Mouse (Mus musculus) cerebellum, postnatal 10 days (tissue): ENCODE results near the gene Usp3.
A peak's percentile ranks its signal among the peaks of the same experiment; 100 is the strongest.

ENCODE experiments used
- DNase-seq, 2 experiments: peaks; one replicate each; pipeline ENCODE4 v3.0.0; 2021; ENCODE audit warnings: mixed read lengths in 2 of 2

Usp3 gene

DNA sequence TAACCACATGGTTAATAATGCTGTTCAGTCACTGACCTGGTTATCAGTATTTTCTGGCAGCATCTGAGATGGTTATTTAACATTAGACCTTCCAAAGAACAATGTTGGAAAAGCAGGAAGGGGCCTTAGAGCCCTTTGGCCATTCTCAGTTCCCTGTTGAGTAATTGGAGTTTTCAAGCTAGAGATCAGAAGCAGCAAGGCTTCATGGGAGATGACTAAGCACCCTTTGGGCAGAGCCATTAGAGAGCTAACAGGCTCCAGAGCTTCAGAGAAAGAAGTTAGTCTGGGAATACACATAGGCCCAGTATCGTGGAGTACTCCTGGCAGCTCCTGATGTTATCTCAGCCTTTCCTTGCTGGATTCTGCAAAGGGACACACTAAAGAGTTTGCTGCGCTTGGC, 8.1 kb upstream of the Usp3 start:
- no peak for DNase-seq

DNA sequence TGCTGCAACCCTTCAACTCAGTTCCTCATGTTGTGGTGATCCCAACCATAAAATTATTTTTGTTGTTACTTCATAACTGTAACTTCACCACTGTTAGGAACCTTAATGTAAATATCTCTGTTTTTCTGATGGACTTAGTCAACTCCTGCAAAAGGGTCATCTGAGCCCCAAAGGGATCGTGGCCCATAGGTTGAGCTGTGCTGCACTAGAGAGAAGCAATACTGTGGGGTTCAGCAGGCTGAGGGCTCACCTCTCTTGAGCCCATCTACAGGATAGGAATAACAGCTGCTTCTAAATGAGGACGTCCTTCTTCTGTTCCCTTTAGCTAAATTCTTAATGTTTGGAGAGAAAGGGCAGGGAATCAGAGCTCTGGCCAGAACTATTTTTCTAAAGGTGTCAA, 7.6 kb upstream of the Usp3 start:
- no peak for DNase-seq

DNA sequence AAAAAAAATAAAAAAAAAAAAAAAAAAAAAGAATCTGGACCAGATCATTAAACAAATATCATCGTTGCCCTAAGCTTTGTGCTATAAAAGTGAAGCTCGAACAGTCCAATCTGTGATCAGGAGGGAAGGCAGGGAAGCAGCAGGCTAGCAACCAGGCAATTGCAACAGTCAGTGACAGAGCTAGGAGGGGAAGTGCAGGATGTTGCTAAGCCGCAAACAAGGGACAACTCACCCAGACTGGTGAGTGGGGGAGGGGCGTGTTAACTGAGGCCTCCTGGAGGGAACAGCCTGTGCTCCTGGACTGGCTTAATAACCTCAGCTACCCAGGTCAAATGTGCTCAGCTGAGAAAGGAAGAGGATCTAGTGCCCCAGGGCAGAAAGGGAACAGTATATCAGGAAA, 6.6 kb upstream of the Usp3 start:
- peak; percentile 43 to 49 for DNase-seq

DNA sequence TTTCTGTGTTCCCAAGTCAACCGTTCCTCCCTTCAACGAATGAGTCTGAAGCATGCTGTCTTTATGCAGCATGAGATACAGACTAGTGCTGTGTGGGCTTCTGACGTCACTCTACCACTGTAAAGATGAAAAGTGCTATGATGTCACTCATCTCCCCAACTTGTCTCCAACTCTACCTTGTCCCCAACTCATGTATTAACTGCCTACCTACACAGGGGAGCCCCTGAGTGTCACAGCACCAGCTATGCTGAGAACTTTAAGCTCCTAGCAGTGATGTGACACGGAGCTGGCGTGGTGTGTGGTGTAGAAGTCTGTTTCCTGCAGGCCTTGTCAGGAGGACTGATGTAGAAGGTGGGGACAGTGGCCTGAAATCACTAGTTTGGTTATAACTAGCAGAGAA, 5.7 kb upstream of the Usp3 start:
- DNase-seq: no peak

DNA sequence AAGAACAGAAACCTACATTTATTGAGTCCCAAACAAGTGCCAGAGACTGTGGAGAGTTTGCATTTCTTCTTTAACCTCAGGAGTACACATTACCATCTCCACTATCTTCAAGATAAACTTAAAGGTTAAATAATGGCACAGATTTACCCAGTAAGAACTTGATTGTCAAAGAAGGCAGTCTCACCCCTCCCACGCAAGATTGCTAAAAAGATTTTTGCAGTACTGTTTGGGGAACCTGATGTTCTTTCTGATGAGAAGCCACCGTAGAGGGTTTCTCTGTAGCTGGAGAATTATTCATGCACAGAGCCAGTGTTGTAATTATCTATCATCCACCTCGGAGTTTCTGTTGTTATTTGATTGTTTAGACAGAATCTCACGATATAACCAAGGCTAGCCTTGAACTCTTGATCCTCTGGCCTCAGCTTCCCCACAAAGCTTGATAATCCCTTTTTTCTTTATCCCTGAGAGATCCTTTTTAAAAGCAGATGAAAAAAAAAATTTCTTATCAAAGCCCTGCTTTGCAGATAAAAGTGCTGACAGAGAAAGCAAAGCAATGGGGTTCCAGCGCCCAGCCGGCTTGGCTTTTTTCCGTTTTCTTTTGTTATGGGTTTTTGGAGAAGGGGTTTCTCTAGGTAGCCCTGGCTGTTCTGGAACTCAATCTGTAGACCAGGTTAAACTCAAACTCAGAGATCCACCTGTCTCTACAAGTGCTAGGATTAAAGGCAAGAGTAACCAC, 4.7 kb upstream of the Usp3 start:
- no peak for DNase-seq

DNA sequence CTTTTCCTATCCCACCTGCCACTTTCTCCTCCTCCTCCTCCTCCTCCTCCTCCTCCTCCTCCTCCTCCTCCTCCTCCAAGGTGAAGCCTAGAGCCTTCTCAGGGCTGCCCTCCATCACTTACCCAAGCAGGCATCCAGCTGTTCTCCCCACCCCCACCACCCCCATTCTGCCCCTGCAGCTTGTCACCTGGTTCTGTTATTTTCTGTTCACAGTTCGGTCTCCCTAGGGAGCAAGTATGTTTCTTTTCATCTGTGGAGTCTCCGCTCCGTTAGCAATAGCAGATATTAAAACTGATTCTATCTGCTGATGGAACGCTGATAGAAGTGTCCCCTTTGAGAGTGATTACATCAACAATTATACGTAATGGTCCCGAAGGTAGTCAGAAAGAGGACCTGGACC, 4.1 kb upstream of the Usp3 start:
- DNase-seq: no peak

DNA sequence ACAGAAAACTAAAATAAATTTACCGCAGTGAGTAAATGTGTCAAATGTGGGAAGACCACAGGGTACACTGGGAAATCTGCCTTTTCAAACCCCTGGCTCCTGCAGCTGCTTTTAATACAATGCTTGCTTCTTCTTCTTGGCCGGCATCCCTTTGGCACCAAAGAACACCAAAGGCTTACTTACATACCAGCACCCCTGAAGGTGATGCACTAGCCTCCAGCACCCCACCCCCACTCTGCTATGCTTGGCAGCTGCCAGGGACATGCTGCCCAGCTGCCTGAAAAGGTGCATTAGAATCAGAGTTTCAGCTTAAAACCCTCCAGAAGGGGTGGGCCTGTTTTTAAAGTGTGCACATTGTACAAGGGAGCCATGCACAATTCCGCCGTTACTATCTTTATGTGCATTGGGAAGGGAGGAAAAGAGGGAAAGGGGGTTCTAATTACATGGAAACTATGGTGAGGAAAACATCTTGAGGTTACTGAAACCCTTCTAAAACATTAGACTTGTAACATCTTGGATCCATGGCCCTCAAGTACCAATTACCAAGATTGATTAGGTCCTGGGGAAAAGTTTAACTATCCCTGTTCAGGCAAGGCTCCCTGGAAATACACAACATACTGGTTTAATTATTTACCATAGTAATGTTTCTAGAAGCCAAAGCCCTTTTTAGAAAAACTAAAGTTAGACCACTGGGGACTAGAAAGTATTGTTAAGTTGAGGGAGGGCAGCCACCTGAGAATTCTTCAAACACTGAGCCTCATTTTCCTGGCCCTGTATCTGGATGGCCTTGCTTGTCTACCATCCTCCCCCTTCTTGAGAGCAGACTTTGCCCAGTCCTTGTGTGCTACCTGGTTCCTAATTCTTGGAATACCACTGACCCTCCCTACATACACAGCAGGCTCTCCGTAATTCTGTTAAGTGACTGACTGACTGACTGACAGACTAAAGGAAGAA, 3.1 kb upstream of the Usp3 start:
- peak in 1 of 2 experiments; percentile 39 for DNase-seq

DNA sequence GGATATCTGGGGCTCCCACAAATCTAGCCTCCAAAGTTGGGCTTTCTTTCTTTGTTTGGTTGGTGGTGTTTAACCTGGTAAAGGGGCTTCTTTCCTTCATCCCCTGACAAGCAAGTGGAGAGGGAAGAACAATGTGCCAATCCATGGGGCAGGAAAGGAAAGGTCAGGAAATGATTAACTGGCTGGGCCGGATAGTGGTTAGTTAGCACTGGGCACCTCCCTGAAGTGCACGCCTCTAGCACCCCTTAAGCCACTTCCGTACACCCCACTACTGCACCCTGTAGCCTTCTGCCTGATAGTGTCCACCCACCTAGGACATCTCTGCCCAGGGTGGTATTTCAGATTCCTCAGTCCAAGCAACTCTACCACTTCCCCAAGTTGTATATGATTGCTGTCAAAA, 1.1 kb upstream of the Usp3 start:
- DNase-seq: no peak

DNA sequence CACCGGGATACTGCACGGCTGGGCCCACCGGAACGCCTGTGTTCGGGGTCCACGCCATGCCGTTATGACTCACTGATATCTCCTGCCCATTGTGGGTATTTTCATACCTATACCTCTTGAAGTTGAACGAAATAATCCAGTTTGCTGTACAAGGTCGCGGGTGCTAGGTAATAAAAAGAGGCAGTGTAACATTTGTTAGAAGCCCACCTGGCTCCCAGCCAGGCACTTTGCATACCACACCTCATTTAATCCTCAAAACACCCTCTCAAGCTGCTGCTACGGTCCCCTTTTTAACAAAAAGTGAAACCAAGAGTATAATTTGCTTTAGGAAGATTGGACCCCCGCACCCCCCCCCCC, 649 bp upstream of the Usp3 start:
- peak; percentile 44 to 49 for DNase-seq

DNA sequence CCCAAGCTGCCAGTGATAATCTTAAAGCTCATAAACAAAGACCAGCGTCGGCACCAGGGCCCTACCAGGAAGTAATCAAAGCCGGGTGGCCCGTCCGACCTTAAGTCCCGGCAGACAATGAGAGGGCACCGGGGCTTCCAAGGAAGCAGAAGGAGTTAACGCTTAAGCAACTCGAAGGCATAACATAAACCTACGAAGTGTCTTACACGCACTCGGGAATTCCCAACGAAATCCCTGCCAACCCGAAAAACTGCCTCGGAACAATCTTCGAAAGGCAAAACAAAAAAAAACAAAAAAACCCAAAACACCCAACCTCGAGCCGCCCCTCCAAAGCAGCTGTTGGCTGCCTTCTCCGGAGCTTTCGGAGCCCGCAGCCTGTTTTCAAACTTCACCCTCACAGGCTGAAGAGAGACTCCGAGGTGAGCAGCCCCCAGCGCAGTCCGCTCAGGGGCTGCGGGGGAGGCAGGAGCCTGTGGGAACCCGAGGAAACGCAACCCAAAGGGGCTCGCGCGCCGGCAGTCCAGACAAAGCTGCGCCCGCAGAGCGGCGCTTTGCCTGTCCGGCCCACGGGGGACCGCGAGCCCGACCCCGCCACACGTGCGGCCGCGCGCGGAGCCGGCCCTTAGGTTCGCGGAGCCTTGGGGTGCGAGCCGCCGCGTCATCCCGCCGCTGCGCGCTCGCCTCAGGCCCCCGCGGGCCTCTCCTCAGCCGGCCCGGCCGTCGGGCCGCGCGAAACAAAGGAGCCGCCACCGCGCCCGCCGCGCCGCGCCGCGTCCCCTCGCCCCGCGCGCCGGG, 894 bp downstream of the Usp3 start:
- DNase-seq: peak; percentile 64

DNA sequence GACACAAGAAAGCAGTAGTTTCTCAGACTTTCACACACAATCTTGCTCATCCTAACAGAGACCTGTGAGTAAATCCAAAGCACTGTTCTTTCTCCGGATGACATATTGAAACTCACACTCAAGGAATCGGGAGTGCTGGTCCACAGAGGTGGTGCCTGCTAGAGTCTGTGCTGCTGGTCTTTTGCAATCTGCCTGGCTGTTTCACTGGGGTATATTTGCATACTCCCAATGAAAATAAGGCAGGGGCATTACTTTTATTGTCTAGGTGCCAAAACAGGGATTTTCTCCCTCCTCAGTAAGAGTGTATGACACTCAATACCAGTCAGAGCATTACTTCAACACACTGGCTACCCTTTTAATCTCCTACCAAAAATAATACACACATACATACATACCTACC, 2.9 kb downstream of the Usp3 start:
- peak in 1 of 2 experiments; percentile 32 for DNase-seq

DNA sequence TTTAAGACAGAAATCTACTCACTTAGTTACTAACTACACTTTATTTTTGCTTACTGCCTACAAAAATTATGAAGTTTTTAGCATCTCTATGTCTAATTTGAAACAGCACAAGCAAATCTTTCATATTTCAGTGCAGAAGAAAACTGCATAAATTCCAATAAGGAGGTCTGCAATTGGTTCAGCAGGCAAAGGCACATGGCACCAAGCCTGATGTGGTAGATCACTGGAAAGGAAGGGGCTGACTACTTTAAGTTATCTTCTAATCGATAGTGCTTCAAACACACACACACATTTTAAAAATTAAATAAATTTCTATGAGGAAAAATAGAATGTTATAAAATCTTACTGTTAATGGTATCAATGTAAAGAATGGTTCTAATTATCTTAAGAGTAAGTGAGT, 5.9 kb downstream of the Usp3 start:
- peak; percentile 42 to 51 for DNase-seq

DNA sequence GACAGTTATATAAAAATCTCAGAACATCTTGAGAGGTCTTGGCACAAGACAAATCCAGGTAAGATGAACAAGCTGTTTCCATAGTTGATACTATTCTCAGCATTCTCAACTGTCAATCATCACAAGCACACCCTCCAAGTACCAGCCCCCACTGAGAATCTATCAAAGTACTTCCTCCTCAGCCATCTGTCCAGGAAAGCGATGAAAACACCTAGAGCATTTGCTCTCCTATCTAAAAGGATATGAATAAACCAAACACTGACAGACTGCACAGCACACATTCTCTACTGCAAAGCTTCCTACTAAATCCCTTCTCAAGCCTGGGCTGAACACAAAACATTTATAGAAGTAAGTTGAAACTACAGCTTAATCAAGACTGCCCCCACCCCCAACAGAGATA, 6.4 kb downstream of the Usp3 start:
- peak; percentile 69 to 70 for DNase-seq

DNA sequence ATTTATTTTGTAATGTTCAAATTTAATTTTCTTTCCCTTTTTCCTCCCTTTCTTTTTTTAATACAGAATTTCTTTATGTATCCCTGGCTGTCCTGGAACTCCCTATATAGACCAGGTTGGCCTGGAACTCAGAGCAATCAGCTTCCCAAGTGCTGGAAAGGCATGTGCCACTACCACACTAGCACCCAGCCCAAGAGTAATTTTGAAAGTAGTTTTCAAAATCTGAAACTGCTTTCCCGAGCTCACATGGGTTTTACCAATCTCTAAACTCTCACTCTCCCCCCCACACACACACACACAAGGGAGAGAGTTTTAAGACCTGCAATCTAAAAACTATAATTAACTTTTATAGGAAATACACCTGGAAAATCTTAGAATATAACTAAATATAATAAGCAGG, 7.8 kb downstream of the Usp3 start:
- DNase-seq: no peak

DNA sequence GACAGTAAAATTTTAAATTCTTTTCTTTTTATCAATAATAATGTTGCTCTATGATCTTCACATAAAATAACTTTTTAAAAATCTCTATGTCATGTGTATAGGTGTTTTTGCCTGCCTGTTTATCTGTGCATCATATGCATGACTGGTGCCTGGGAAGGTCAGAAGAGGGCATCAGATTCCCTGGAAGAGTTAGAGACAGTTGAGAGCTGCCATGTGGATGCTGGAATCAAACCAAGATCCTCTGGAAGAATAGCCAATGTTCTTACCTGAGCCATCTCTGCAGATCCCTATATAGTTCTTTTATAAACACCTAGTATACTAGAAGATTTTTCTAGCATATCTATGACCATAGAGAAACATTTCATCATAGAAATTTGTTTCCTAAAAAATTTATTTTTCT, 8.8 kb downstream of the Usp3 start:
- DNase-seq: peak; percentile 58 to 63

DNA sequence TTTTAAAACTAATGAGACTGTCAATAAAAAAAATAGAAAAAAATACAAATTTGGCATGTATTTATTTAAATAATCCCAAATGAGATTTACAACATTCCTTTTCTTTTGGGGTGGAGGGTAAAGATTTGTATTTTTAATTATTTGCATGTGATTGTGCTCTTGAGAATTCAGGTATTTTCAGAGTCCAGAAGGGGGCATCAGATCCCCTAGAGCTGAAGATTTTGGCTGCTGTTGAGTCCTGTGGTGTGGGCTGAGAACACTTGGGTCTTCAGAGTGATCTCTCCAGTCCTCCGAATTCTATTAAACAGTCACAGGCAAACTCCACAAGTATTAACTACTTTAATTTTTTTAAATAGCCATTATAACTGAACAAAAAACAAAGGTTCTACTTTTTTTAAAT, 9.7 kb downstream of the Usp3 start:
- no peak for DNase-seq

DNA sequence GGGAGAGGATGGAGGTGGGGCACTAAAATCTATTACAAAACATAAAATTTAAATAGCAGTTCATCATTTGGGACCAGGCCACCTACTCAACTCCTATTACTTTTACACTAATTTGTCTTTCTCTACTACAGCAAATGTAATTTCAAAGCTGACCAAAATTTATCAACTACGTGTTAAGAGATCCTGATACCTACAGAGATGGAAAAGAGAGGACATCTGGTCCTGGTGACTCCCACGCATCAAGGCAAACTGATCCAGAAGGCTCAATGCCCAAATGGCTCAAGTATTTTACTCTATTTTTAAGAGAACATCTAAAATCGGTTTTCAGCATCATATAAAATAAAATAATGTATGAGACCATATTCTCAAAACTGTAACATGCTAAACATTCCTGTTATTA, 11.2 kb downstream of the Usp3 start:
- DNase-seq: peak; percentile 41 to 45

DNA sequence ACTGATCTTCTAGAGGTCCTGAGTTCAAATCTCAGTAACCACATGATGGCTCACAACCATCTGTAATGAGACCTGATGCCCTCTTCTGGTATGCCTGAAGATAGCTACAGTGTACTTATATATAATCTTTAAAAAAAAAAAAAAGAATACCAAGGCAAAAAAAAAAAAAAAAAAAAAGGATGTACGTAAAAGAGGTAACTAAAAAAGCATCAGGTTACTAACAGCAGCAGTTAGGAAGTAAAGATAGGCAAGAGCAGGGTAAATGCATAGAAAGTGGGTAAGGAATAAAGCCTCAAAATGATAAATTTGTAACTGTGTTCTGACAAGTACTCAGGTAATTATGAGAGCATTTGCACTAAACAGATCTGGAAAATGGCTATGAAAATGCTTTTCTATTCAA, 12.2 kb downstream of the Usp3 start:
- DNase-seq: no peak

DNA sequence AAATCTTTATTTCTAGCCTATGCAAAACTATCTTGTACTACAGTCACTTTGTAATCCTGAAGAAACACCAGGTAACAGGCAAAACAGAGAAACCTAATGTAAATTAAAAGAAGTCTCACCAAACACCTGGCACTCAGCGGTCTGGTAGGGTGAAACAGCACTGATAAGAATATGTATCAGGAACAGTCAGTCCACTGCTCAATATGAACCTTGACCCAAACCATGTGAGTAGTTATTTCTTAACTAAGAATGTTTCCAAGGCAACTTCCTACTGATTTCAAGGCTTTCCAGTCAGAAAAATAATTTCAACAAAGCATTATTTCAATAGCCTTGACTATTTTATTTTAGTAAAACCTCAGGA, 17.1 kb downstream of the Usp3 start:
- DNase-seq: no peak

DNA sequence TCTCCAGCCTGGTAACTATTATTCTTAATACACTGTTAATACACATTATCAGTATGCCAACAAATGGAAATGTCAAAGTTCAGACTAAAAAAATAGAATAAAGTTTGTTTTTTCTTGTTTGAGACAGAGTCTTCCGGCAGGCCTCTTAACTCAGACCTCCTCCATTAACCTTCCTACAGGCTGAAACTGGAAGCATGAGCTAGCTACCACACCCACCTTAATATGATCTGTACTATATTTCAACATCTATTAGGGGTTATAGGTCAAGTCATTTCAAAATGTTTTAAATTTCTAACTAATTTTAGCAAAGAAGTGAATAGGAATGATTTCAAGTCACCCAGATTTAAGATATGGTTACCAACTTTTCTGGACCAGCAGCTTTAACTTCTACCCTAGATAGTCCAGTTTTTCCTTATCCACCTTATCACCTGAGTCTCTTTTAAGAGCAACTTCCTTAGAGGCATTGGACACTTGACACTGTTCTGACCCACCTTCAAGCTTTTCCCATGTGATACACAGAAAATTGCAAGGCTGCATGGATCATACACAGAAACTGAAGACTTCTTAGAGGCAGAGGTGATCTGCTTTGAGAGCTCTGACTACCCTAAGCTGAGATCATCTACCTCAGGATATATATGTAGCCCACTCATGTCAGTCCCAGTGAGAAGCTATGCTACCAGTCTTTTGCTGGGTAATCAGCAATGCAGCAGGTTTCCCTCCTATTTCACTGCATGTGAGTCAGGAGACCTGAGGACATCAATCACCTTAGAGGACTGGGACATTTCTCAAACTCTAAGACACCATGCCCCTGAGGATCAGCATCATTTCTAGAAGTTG, 17.7 kb downstream of the Usp3 start:
- DNase-seq: no peak

DNA sequence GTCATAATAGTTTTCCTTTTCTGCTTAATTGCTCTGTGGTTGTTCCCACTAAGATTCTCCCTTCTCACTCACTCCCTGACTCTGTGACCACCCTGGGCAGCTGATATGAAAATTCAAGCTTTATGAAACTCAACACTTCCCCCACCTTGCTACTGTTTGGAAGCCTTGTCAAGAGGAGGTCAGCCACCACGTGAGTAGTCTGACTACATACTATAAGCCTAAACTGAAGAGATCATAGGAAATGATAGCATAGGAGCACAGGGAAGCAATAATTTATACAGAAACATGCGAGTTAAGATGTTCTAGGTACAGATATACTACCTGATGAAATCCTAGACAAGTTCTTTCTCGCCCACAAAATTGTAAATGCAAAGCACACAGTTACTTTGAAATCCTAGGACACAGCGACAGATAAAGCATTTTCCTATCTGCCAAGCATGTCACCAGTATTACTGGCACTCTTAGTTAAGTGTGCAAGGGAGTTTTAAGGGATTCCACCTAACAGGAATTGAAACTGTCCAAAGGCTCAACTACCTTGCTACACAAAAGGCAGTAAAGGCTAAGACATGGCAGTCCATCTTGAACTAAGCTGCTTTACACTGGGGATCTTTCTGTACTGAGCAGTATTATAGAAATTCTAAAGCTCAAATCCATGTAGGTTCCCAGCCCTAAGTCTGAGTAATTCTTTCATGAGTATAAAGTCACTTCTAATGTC, 20.8 kb downstream of the Usp3 start:
- no peak for DNase-seq

DNA sequence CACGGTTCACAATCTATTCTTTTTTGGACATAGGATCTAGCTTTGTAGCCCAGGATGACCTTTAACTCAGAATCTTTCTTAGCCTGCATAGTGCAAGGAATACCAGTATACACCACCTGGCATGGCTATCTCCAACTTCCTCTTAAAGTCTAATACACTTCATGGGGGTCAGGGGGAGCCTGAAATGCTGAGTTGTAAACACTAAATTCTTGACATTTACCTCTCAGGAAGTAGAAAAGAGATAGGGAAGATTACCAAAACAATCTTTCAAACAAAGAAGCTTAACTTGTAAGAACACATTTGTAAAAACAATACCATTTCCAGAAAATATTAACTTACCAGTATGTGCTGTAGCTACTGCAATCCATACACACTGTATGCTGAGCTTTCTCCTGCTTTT, 30.7 kb downstream of the Usp3 start:
- no peak for DNase-seq
